Mouse (Mus musculus): ENCODE data around the gene Nol12. TPM values are rescaled to one million over a fixed set of nuclear protein-coding genes. Genes with fewer than 3 reads are reported as not detected.
A peak's percentile ranks its signal among the peaks of the same experiment; 100 is the strongest.

Gene Nol12
- polyA plus RNA-seq, 1 experiment from 2014 or later: 69.9 TPM

DNA sequence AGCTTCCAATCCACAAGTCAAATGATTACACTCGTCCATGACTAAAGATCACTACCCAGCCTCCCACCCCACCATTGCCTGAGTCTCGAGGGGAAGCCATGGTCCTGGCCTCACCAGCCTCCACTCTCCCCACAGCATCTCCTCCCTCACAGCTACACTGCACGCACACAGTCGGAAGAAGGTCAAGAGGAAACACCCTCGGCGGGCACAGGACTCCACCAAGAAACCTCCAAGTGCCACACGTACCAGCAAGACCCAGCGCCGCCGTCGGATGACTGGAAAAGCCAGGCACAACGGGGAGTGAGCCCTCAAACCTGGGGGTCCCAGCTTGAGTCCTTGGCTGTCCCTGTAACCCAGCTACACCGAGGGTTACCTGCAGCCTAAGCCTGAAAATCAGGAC is 5.6 kb downstream of the Nol12 start:
- WGBS: 95% methylated on average over 13 of the region's 13 CpGs
- H3K36me3 ChIP-seq (replicated peaks): peaks cover 61% of the 10 kb centered on the region
- no peaks in the 10 kb centered on the region for H3K27me3 ChIP-seq (ENCODE audit: poor library complexity, severe bottlenecking)
- no peak for DNase-seq (ENCODE audit: extremely low spot score, low spot score)
- no peak overlapping the region for H3K4me3 ChIP-seq
- H3K9me3 ChIP-seq: no peaks in the 10 kb centered on the region
- H3K27ac ChIP-seq: no peak overlapping the region
- peaks cover 24% of the 10 kb centered on the region for H3K4me1 ChIP-seq

DNA sequence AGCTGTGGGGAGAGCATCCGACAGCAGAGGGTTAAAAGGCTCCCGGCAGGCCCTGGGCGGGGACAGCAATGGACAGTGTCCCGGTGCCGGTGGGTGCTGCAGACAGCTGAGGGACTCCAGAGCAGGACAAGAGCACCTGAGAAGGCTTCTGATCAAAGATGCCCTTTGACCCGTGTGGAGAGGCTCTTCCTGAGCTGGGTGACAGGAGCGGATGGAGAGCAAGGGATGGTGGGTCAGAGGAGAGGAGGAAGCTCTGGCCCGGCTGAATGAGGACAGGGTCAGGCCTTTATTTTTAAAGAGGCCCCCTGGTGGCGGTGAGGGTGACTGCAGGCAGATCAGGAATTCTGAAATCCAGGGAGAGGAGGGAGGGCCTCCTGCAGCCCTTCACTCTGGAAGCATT is 7.9 kb downstream of the Nol12 start:
- Histone ChIP-seq H3K4me1 (peaks cover 22% of the 10 kb centered on the region), H3K27me3 (ENCODE audit: poor library complexity, severe bottlenecking) (peaks cover 14% of the 10 kb centered on the region), H3K36me3 (replicated peaks) (peaks cover 45% of the 10 kb centered on the region), H3K4me3 (peak overlapping the region; percentile 44), H3K9me3 (no peaks in the 10 kb centered on the region), H3K27ac (peak overlapping the region; percentile 75)
- DNase-seq (ENCODE audit: extremely low spot score, low spot score): peak; percentile 86
- WGBS: 5% methylated on average over 9 of the region's 9 CpGs

DNA sequence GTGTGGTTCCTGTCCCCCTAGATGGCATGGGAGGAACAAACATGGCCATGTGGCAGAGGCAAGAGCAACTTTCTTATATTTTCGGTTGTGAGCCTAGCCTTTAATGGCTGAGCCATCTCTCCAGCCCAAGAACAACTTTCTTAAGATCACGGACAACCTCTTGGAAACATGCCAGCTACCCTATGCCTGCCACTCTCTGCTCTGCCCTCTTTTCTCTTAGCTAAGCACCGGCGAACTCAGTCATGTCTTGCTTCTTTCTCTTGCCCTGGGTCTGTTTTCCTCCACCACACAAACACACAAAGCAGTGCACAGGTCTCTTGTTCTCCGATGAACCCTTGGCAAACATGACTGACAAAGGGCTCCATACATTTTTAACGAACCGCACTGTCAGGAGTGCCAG is 11.5 kb downstream of the Nol12 start:
- Histone ChIP-seq H3K4me1 (peaks cover 40% of the 10 kb centered on the region), H3K4me3 (no peak overlapping the region), H3K27me3 (ENCODE audit: poor library complexity, severe bottlenecking) (peaks cover 14% of the 10 kb centered on the region), H3K36me3 (replicated peaks) (peaks cover 20% of the 10 kb centered on the region), H3K9me3 (no peaks in the 10 kb centered on the region), H3K27ac (0 out of 2 replicates have a peak overlapping the region, but pooled peaks have one; percentile 25)
- no peak for DNase-seq (ENCODE audit: extremely low spot score, low spot score)
- 88% methylated on average over 7 of the region's 7 CpGs for WGBS

DNA sequence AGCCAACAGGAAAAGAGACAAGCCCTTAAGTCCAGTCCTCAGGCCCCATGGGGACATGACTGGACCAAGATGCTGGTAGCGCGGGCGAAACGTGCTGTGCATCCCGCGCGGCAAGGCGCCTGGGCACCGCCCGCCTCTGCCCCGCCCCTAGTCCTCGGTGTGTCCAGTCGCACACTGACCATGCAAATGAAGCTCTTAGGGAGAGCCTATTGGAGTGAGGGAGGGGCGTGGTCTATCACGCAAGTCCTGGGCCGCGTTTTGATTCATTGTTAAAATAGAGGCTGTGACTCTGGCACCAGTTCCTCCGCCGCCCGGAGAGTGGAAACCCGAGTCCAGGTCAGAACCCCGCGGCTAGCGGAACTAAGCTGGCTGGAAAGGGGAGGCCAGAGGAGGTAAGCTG is 12.9 kb downstream of the Nol12 start, which contains the start of gene Triobp:
Gene Triobp, plus strand, starts transcription at position 68 of the 400 bp plus-strand sequence.
- Histone ChIP-seq H3K27ac (peak within 1 kb of the TSS; percentile 89), H3K4me3 (peak within 1 kb of the TSS; percentile 65), H3K9me3 (no peaks in the 10 kb centered on the region), H3K27me3 (ENCODE audit: poor library complexity, severe bottlenecking) (peaks cover 14% of the 10 kb centered on the region), H3K4me1 (peaks cover 39% of the 10 kb centered on the region), H3K36me3 (replicated peaks) (peaks cover 24% of the 10 kb centered on the region)
- WGBS: under 1% methylated on average over 24 of the region's 24 CpGs
- peak; percentile 91 for DNase-seq (ENCODE audit: extremely low spot score, low spot score)

DNA sequence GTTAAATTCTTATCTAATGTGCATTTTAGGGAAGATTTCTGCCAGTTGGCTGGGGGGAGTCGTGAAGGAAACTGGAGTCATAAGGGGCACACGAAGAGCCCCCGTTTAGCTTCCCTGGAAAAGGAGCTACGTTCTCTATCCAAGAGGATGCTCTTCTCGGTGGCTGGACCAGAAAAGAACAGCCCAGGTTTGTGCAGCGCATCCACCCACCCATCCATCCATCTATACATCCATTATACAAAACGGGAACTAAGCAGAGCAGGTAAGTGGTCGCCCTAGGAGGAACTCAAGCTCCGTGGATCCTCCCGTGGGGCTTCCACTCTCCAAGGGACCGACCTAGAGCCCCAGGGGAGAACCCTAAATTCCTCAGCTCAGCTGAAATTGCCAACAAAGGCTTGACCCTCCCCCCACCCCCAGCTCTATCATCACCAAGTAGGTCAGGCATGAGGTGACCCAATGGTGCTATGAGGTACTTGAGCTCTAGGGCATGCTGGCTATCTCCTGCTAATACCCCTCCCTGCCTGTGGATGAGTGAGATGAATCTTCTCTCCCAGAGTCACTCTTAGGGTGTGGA is 13.5 kb downstream of the Nol12 start:
- Histone ChIP-seq H3K4me1 (peaks cover 33% of the 10 kb centered on the region), H3K4me3 (peak overlapping the region; percentile 65), H3K36me3 (replicated peaks) (peaks cover 29% of the 10 kb centered on the region), H3K27me3 (ENCODE audit: poor library complexity, severe bottlenecking) (peaks cover 14% of the 10 kb centered on the region), H3K9me3 (no peaks in the 10 kb centered on the region), H3K27ac (peak overlapping the region; percentile 89)
- 3% methylated on average over 11 of the region's 11 CpGs for WGBS
- DNase-seq (ENCODE audit: extremely low spot score, low spot score): no peak

- Histone ChIP-seq H3K27ac (no peak overlapping the region), H3K4me3 (peak overlapping the region; percentile 65), H3K4me1 (peaks cover 33% of the 10 kb centered on the region), H3K27me3 (ENCODE audit: poor library complexity, severe bottlenecking) (peaks cover 14% of the 10 kb centered on the region), H3K9me3 (no peaks in the 10 kb centered on the region), H3K36me3 (replicated peaks) (peaks cover 36% of the 10 kb centered on the region)
- DNase-seq (ENCODE audit: extremely low spot score, low spot score): no peak
- WGBS: 97% methylated on average over 3 of the region's 3 CpGs
These were observed 14.2 kb downstream of the Nol12 start for GRCm38 (mm10) chr15:78948883-78949282.

DNA sequence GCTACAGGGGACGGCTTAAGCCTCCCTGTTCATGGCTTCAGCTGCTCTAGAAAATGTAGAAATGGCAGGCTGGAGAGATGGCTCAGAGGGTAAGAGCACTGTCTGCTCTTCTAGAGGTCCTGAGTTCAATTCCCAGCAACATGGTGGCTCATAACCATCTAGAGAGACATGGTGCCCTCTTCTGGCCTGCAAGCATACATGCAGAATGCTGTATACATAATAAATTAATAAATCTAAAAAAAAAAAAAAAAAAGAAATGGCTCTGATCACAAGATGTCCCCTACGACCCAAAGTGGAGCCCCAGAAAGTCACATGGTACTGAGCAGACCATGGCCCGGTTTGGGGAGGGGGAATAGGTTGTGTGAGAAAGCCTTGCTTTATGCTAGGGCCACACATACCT is 20.9 kb downstream of the Nol12 start:
- DNase-seq (ENCODE audit: extremely low spot score, low spot score): no peak
- no peak overlapping the region for H3K27ac ChIP-seq
- H3K4me3 ChIP-seq: no peak overlapping the region
- H3K4me1 ChIP-seq: peaks cover 6% of the 10 kb centered on the region; the same call in 1 of the 2 replicates
- peaks cover 77% of the 10 kb centered on the region for H3K36me3 ChIP-seq (replicated peaks)
- WGBS: 73% methylated on average over 3 of the region's 3 CpGs
- no peaks in the 10 kb centered on the region for H3K27me3 ChIP-seq (ENCODE audit: poor library complexity, severe bottlenecking)
- no peaks in the 10 kb centered on the region for H3K9me3 ChIP-seq

DNA sequence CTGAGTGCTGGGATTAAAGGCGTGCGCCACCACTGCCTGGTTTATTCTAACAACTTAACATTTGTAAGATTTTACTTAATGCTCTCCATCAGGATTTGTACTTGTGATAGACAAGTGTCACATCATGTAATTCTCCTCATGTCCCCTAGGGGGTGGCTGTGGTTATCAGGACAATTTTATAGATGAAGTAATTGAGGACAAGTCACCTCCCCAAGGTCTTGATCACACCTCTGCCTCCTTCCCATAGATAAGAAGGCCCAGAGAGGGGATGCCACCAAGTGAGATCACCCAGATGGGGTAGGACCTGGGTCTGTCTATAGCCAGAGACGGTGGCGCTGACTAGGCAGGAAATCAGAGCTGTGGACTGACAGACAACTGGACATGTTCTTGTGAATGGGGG is 21.6 kb downstream of the Nol12 start:
- Histone ChIP-seq H3K36me3 (replicated peaks) (peaks cover 76% of the 10 kb centered on the region), H3K9me3 (no peaks in the 10 kb centered on the region), H3K27me3 (ENCODE audit: poor library complexity, severe bottlenecking) (no peaks in the 10 kb centered on the region), H3K4me3 (no peak overlapping the region), H3K27ac (no peak overlapping the region; the same call in 1 of the 2 replicates), H3K4me1 (peaks cover 6% of the 10 kb centered on the region; the same call in 1 of the 2 replicates)
- DNase-seq (ENCODE audit: extremely low spot score, low spot score): no peak
- WGBS: 84% methylated on average over 4 of the region's 4 CpGs

GRCm38 (mm10) chr15:78957021-78957420 is 22.3 kb downstream of the Nol12 start:
- H3K4me3 ChIP-seq: no peak overlapping the region
- 74% methylated on average over 15 of the region's 15 CpGs for WGBS
- H3K9me3 ChIP-seq: no peaks in the 10 kb centered on the region
- H3K36me3 ChIP-seq (replicated peaks): peaks cover 77% of the 10 kb centered on the region
- DNase-seq (ENCODE audit: extremely low spot score, low spot score): no peak
- no peaks in the 10 kb centered on the region for H3K27me3 ChIP-seq (ENCODE audit: poor library complexity, severe bottlenecking)
- peaks cover 8% of the 10 kb centered on the region for H3K4me1 ChIP-seq
- peak overlapping the region; percentile 6; the same call in 1 of the 2 replicates for H3K27ac ChIP-seq

DNA sequence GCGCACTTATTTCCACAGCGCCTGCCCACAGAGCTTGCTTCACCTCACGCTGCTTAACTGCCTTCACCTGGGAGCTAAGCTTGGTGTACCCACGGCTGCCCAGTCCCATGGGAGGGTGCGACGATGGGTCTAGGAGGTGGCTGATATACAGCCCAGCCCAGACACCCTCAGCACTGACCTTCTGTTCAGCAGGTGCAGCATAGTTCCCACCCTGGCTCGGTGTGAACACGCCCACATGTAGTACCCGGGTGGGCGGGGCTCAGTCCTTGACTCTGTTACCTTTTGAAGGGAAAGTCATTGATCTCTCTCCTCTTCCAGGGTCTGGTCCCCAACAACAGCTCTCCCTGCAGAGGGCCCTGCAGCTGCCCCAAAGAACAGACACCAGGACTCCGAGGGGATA is 24.8 kb downstream of the Nol12 start:
- 91% methylated on average over 11 of the region's 11 CpGs for WGBS
- H3K27me3 ChIP-seq (ENCODE audit: poor library complexity, severe bottlenecking): no peaks in the 10 kb centered on the region
- H3K27ac ChIP-seq: no peak overlapping the region
- peaks cover 15% of the 10 kb centered on the region for H3K4me1 ChIP-seq
- no peak overlapping the region for H3K4me3 ChIP-seq
- peaks cover 75% of the 10 kb centered on the region for H3K36me3 ChIP-seq (replicated peaks)
- no peaks in the 10 kb centered on the region for H3K9me3 ChIP-seq
- DNase-seq (ENCODE audit: extremely low spot score, low spot score): no peak

DNA sequence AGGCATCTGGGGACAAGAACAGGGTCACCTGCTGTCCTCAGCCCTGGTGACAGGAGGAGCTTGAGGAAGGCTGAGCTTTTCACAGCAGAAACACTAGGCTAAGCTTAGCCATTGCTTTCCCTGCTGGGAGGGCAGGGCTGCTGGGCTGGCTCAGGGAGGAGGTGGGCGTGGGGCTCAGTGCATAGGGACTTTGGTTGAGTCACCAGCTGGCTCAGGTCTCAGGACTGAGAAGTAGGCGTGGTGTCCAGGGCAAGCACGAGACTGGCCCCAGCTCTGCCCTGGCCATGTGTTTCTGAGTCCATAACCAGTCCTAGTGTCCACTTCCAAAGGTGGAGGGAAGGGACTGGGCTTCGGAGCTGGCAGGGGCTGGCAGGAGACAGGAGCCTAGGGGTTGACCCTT is 25.4 kb downstream of the Nol12 start:
- no peak for DNase-seq (ENCODE audit: extremely low spot score, low spot score)
- Histone ChIP-seq H3K9me3 (no peaks in the 10 kb centered on the region), H3K36me3 (replicated peaks) (peaks cover 79% of the 10 kb centered on the region), H3K27ac (no peak overlapping the region), H3K27me3 (ENCODE audit: poor library complexity, severe bottlenecking) (no peaks in the 10 kb centered on the region), H3K4me1 (peaks cover 15% of the 10 kb centered on the region), H3K4me3 (no peak overlapping the region)
- 81% methylated on average over 4 of the region's 4 CpGs for WGBS

GRCm38 (mm10) chr15:78962885-78963284 is 28.2 kb downstream of the Nol12 start:
- peaks cover 88% of the 10 kb centered on the region for H3K36me3 ChIP-seq (replicated peaks)
- H3K27me3 ChIP-seq (ENCODE audit: poor library complexity, severe bottlenecking): no peaks in the 10 kb centered on the region
- no peak overlapping the region for H3K4me3 ChIP-seq
- peak; percentile 60 for DNase-seq (ENCODE audit: extremely low spot score, low spot score)
- peaks cover 13% of the 10 kb centered on the region for H3K4me1 ChIP-seq
- peak overlapping the region; percentile 22; the same call in 1 of the 2 replicates for H3K27ac ChIP-seq
- 44% methylated on average over 2 of the region's 2 CpGs for WGBS
- H3K9me3 ChIP-seq: no peaks in the 10 kb centered on the region

DNA sequence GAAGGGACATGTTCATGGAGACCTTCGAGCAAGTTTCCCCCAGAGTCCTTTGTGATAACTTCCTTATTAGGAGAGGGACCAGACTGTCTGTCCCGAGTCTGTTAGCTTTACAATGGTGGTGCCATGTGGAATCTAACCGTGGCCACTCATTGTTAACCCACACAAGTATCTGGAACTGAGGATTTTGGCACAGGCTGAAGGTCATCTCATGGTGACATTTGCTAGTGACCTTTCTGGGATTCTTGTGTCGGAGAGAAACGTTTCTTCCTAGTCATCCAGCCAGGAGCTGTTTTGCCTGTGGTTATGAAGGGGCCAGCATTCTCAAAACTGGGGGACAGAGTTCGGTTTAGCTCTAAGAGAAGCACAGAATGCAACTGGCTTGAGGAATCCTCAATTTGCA is 36.9 kb downstream of the Nol12 start:
- H3K4me3 ChIP-seq: no peak overlapping the region
- H3K27ac ChIP-seq: no peak overlapping the region
- no peaks in the 10 kb centered on the region for H3K27me3 ChIP-seq (ENCODE audit: poor library complexity, severe bottlenecking)
- no peak for DNase-seq (ENCODE audit: extremely low spot score, low spot score)
- H3K36me3 ChIP-seq (replicated peaks): peaks cover 37% of the 10 kb centered on the region
- H3K9me3 ChIP-seq: no peaks in the 10 kb centered on the region
- WGBS: 79% methylated on average over 6 of the region's 6 CpGs
- H3K4me1 ChIP-seq: no peaks in the 10 kb centered on the region

All from forebrain, embryonic 10.5 days (tissue).